Mouse (Mus musculus): ENCODE results near the gene Vwa3b.

Gene Vwa3b

DNA sequence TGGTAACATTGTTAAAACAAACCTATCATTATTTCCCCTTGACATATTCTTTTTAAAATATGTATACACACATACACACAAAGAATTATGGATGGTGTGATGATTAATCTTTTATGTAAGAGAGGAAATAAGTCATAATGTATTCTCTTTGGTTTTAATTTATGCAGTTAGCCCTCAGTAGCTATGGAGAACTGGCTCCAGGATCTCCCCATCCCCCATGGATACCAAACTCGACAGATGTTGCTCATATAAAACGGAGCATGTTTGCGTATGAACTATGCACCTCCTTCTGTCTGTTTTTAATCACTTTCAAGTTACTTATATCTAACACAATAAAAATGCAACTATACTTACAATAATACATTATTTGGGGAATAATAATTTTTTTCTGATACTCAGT, 96.4 kb downstream of the Vwa3b start:
- DNase-seq (ENCODE audit: low spot score in 2 of 2), result no peak

- DNase-seq (ENCODE audit: low spot score in 2 of 2), result no peak
Measured at GRCm38 (mm10) chr1:37124696-37125349, 98.4 kb downstream of the Vwa3b start.

- DNase-seq (ENCODE audit: low spot score in 2 of 2), result no peak
Measured at GRCm38 (mm10) chr1:37130012-37130570, 103.7 kb downstream of the Vwa3b start.

- no peak for DNase-seq (ENCODE audit: low spot score in 2 of 2)
Measured at GRCm38 (mm10) chr1:37131146-37131545, 104.8 kb downstream of the Vwa3b start.

DNA sequence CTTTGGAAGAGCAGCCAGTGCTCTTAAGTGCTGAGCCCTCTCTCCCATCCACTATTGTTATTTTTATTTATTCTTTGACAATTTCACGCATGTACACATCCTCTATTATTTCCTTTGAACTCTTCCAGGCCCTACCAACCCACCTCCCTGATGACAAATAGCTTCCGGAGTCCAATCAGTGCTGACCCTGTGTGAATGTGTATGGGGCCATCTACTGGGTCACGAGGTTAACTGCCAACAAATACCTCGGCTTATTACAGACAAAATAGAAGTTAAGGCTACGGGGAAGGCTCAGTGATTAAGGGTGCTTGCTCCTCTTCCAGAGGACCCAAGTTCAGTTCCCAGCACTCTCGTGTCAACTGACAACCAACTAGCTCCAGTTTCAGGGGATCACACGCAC, 106.0 kb downstream of the Vwa3b start:
- no peak for DNase-seq (ENCODE audit: low spot score in 2 of 2)

- no peak for DNase-seq (ENCODE audit: low spot score in 2 of 2)
Measured at GRCm38 (mm10) chr1:37145966-37146365, 119.6 kb downstream of the Vwa3b start.

DNA sequence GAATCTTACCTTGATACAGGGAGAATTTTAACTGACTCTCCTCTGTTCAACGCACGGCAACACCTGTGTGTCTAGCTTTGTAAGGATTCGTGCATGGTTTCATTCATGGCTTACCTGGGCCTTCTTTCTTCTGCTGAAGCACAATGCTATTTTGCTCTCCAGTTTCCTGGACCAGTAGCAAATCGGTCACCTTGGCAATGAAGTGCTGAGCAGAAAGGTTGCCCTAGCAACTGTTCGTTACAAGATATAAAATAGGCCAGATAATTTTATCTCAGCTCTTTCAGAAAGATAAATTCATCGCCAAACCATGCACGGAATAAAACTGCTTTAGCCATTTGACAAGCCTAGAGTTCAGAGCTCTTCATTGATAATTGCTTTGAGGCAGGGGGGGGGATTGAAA, 123.5 kb downstream of the Vwa3b start:
- no peak for DNase-seq (ENCODE audit: low spot score in 2 of 2)

DNA sequence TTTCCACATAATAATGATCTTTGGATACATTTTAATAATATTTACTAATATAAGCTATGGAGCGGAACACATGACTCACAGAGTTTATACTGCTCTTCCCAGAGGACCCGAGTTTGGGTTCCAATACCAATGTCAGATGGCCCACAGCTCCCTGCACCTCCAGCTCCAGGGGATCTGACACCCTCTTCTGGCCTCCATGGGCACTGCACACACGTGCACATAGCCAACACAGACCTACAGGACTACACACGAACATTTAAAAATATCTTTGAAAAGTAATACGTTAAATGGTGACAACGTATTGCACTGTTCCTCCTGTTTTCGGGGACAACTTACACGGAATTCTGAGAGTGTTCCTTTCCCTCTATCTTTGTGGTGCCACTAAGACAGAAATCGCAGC, 125.5 kb downstream of the Vwa3b start:
- DNase-seq (ENCODE audit: low spot score in 2 of 2), result no peak

DNA sequence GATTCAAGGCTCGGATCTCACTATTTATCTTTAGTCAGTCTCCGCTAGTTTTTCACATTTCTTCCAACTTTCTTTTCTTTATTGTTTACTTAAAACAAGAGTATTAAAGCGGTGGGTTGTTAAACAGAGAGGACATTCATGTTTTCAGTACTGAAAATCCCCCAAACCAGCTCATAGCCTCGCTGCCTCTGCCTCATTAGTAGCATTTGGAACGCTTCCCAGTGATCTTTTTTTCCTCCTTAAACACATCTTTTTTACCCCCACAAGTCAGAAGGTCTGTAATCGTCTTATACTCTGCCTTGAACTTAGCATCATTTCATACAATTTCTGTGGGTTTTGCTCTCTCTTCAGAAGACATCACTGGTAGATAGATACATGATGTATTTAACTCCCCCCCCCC, 139.7 kb downstream of the Vwa3b start:
- no peak for DNase-seq (ENCODE audit: low spot score in 2 of 2)

DNA sequence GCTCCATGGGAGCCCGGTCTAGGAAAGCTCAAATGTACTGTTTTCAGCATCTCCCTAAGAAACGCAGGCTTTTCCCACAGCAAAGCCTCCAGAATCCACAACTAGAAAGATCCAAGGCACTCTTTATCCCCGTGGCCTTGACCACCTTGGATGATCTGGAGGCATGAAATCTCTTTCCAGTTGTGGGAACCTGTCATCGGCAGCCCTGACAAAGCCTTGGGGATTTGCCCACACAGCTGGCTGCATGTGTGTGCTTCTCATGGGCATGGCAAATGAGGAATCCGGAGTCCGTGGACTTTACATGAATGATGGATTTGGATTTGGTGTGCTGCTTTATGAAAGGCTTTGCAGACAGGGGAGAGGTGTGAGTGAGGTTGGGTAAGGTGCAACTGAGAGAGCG, 141.5 kb downstream of the Vwa3b start:
- DNase-seq (ENCODE audit: low spot score in 2 of 2), result no peak

- DNase-seq (ENCODE audit: low spot score in 2 of 2), result no peak
Measured at GRCm38 (mm10) chr1:37177874-37178273, 151.5 kb downstream of the Vwa3b start.

DNA sequence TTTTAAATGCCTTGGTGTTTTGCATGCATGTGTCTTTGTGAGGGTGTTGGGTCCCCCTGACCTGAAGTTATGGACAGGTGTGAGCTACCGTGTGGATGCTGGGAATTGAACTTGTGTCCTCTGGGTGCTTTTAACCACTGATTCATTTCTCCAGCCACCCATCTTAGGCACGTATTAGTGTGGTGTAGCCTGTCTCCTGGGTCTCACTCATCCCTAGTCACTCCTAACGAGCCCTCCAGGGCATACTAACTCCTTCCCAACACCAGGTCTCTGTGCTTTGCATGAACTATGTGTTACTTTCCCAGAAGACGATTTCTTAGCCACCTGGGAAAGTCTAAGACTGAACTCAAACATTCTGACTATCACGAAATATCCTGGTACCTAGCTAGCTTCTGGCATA, 153.5 kb downstream of the Vwa3b start:
- DNase-seq (ENCODE audit: low spot score in 2 of 2), result no peak

- no peak for DNase-seq (ENCODE audit: low spot score in 2 of 2)
Measured at GRCm38 (mm10) chr1:37187050-37187449, 160.7 kb downstream of the Vwa3b start.

GRCm38 (mm10) chr1:37194607-37195006, 168.2 kb downstream of the Vwa3b start:
- no peak for DNase-seq (ENCODE audit: low spot score in 2 of 2)

DNA sequence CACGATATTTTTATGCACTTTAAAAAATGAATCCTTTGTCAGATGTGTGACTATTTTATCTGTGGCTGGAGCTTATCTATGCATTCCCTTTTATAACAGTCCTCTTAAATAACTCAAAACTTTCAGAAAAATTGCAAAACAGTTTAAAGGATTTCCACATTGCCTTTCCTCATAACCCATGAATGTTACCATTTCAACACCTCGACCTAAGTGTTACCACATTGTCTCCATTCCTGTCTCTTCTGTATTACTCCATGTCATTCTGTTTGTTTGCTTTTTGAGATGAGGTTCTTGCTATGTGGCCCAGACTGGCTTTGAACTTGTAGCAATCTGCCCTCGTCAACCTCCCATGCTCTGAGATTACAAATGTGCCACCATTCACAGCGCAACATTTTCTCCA, 175.0 kb downstream of the Vwa3b start:
- no peak for DNase-seq (ENCODE audit: low spot score in 2 of 2)

DNA sequence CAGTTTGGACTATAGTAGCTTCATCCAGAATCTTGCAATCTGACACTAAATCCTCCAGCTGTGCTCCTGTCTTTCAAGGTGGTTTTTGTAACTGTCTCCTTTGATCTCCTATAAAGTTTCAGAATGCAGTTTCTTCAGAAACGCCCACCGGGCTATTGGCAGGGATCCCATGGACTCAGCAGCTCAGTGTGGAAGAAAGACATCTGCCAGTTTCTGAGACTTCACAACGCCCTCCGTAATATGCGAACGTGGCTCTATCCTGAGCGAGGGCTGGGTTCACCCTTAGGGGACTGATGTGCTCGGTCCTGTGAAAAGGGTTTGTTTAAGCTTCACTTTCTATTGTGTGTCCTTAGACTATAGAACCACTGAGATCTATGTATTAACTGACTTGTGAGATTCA, 181.3 kb downstream of the Vwa3b start:
- no peak for DNase-seq (ENCODE audit: low spot score in 2 of 2)

GRCm38 (mm10) chr1:37212375-37212774, 186.0 kb downstream of the Vwa3b start:
- DNase-seq (ENCODE audit: low spot score in 2 of 2), result no peak

DNA sequence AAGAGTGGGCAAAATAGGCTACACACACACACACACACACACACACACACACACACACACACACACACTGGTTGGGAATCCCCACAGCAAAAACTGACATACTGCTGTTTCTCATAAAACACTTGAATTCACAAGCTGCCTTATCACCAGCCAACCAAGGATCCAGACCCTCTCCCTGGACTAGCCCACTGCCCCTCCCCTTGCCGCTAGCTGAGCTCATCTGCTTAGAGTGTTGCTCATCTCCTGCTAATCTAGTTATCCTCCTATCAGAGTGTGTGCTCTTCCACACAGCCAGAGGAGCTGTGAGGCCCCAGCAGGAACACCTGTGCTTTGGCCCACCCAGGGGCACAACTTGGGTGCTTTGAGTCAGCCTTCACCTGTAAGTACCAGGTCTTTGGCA, 187.7 kb downstream of the Vwa3b start, which contains the start of gene Cnga3:
Cnga3 (plus strand) TSS at position 291 of the 400 bp plus-strand sequence.
- no peak for DNase-seq (ENCODE audit: low spot score in 2 of 2)

DNA sequence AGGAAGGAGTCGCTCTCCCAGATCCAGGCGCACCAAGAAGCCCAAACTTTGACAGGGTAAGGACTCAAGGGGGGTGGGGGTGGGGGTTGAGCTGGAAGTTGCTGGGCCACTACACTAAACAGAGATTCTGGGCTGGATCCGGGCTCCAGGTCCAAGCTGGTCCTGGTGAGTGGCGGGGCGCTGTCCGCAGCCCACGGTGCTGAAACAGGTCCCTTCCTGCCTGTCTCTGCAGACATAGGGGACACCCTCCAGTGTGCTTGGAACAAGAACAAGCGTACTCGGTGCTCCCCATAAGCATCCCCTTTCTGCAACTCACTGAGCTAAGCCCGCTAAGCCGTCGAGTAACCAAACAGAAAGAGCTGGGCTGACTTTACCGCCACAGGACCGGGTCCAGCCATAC, 192.0 kb downstream of the Vwa3b start:
- no peak for DNase-seq (ENCODE audit: low spot score in 2 of 2)

GRCm38 (mm10) chr1:37219593-37219992, 193.2 kb downstream of the Vwa3b start:
- no peak for DNase-seq (ENCODE audit: low spot score in 2 of 2)

GRCm38 (mm10) chr1:37220134-37220907, 193.9 kb downstream of the Vwa3b start:
- DNase-seq (ENCODE audit: low spot score in 2 of 2), result no peak

GRCm38 (mm10) chr1:37222002-37222401, 195.6 kb downstream of the Vwa3b start:
- no peak for DNase-seq (ENCODE audit: low spot score in 2 of 2)

DNA sequence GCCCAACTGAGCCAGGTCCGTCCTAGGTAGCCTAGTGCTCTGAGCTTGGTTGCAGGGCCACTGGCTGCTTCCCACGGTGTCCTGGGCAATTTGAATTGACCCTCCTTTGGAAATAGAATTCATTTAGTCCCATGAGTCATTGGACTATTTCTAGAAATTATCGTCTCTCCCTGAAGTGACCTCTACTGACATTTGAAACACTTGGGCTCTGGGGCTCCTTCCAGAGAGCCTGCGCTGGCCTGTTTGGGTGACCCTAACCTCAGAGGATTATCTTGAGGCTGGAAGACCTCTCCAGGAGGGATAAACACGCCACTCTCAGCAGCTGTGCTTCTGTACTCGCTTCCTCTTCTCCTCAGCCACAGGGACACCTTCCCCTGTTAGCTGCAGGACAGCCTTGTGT, 204.0 kb downstream of the Vwa3b start:
- DNase-seq (ENCODE audit: low spot score in 2 of 2), result no peak

Data from natural killer cell, adult 2 months (primary cell).